Mouse (Mus musculus) effector memory CD4-positive, alpha-beta T cell, adult 7 months (primary cell): ENCODE measurements around the gene Vmn1r126. TPM values are rescaled to one million over a fixed set of nuclear protein-coding genes. Genes with fewer than 3 reads are reported as not detected.

Experiments used
- polyA plus RNA-seq: library from polyadenylated mRNA; unstranded; fragments of 100-300 nt; shearing (Covaris generic); gene quantifications from one replicate; pipeline ENCODE4 v1.2.1, GENCODE M21; 2017

The Vmn1r126 gene
- not detected for polyA plus RNA-seq

GRCm38 (mm10) chr7:21301367-21301766, at the start of gene Vmn1r126:
Gene Vmn1r126, minus strand, starts transcription at chr7:21301467.

GRCm38 (mm10) chr7:21349073-21349472, 47.8 kb upstream of the Vmn1r126 start, which contains the start of gene Vmn1r128:
Gene Vmn1r128, plus strand, starts transcription at chr7:21349373.

GRCm38 (mm10) chr7:21319761-21320160, 18.5 kb upstream of the Vmn1r126 start, which contains the start of gene Vmn1r127:
Gene Vmn1r127, minus strand, starts transcription at chr7:21319861.

GRCm38 (mm10) chr7:21271879-21272278, 29.4 kb downstream of the Vmn1r126 start, which contains the start of gene Vmn1r125:
Gene Vmn1r125, plus strand, starts transcription at chr7:21272179.

GRCm38 (mm10) chr7:21260517-21260916, 40.8 kb downstream of the Vmn1r126 start, which contains the start of gene Vmn1r124:
Gene Vmn1r124, minus strand, starts transcription at chr7:21260617.

Other genes with a start within 250 kb of the Vmn1r126 start
- not detected for gene Vmn1r120, start 247.7 kb downstream of the Vmn1r126 start, polyA plus RNA-seq
- not detected for gene Vmn1r121, start 203.0 kb downstream of the Vmn1r126 start, polyA plus RNA-seq
- gene Vmn1r122, start 167.3 kb downstream of the Vmn1r126 start, polyA plus RNA-seq: not detected
- gene Vmn1r123, start 139.3 kb downstream of the Vmn1r126 start, polyA plus RNA-seq: not detected
- gene Gm5157, start 111.0 kb downstream of the Vmn1r126 start, polyA plus RNA-seq: not detected
- not detected for gene Vmn1r124, start 40.9 kb downstream of the Vmn1r126 start, polyA plus RNA-seq
- not detected for gene Vmn1r125, start 29.3 kb downstream of the Vmn1r126 start, polyA plus RNA-seq
- gene Vmn1r127, start 18.4 kb upstream of the Vmn1r126 start, polyA plus RNA-seq: not detected
- not detected for gene Vmn1r128, start 47.9 kb upstream of the Vmn1r126 start, polyA plus RNA-seq
- gene Vmn1r129, start 59.8 kb upstream of the Vmn1r126 start, polyA plus RNA-seq: not detected
- 1.3 TPM for gene Gm6882, start 131.3 kb upstream of the Vmn1r126 start, polyA plus RNA-seq
- gene Vmn1r130, start 210.3 kb upstream of the Vmn1r126 start, polyA plus RNA-seq: not detected
- not detected for gene Vmn1r131, start 244.6 kb upstream of the Vmn1r126 start, polyA plus RNA-seq